Mouse (Mus musculus): ENCODE measurements around the gene Cfap61.

GRCm38 (mm10) chr2:145888766-145889480, 45.7 kb upstream of the Cfap61 start:
- TF ChIP-seq CTCF (IDR thresholded peaks at IDR 0.05; ENCODE audit: extremely low read depth, insufficient read depth, low read length) (no peak), POLR2A (IDR thresholded peaks at IDR 0.05; ENCODE audit: extremely low read depth, insufficient read depth, low read length) (no peak)
